Mouse (Mus musculus) lung, postnatal 0 days (tissue): ENCODE data around the gene G6pc2. TPM values are rescaled to one million over a fixed set of nuclear protein-coding genes. Genes with fewer than 3 reads are reported as not detected.

Experiments
- ATAC-seq: fragments of 200-750 bp; cut with Nextera tagmentation; 2 replicates; pipeline ENCODE4 v1.8.0; 2017; ENCODE audit warnings: moderate library complexity
- DNase-seq: peaks from one replicate; pipeline ENCODE4 v3.0.0-alpha.2; 2016; ENCODE audit warnings: low spot score
- H3K27ac ChIP-seq: fragments of 300-500 bp; sonication (generic); 2 replicates; pipeline ENCODE4 v1.5.1; 2014; ENCODE audit warnings: antibody characterized with exemption, mild to moderate bottlenecking, low read length, mixed read lengths
- H3K27me3 ChIP-seq: fragments of 300-500 bp; sonication (generic); replicated peaks from 2 replicates; pipeline ENCODE4 v1.6.1; 2014; ENCODE audit warnings: low read length, mixed read lengths; ENCODE audit not compliant: insufficient read depth
- H3K36me3 ChIP-seq: fragments of 300-500 bp; sonication (generic); 2 replicates; pipeline ENCODE4 v1.6.1; 2014; ENCODE audit warnings: low read length, mixed read lengths; ENCODE audit not compliant: insufficient read depth
- H3K4me1 ChIP-seq: fragments of 300-500 bp; sonication (generic); 2 replicates; pipeline ENCODE4 v1.6.1; 2014; ENCODE audit warnings: antibody characterized with exemption, low read depth, low read length, mixed read lengths; ENCODE audit not compliant: insufficient read depth
- H3K4me2 ChIP-seq: fragments of 300-500 bp; sonication (generic); replicated peaks from 2 replicates; pipeline ENCODE4 v1.6.1; 2014; ENCODE audit warnings: low read depth, mild to moderate bottlenecking, low read length, moderate library complexity, mixed read lengths
- H3K4me3 ChIP-seq: fragments of 300-500 bp; sonication (generic); 2 replicates; pipeline ENCODE4 v1.5.1; 2014; ENCODE audit warnings: low read depth, low read length
- H3K9ac ChIP-seq: fragments of 300-500 bp; sonication (generic); replicated peaks from 2 replicates; pipeline ENCODE4 v1.6.1; 2014; ENCODE audit warnings: low read depth, mild to moderate bottlenecking
- H3K9me3 ChIP-seq: fragments of 300-500 bp; sonication (generic); 2 replicates; pipeline ENCODE4 v1.6.1; 2016; ENCODE audit warnings: low read length, mixed read lengths
- CTCF ChIP-seq: IDR thresholded peaks from 2 replicates; pipeline ENCODE4 v1.5.1; 2016; ENCODE audit warnings: antibody characterized with exemption, mild to moderate bottlenecking
- EP300 ChIP-seq: IDR thresholded peaks from 2 replicates; pipeline ENCODE4 v1.6.1; 2016; ENCODE audit warnings: antibody characterized with exemption, mild to moderate bottlenecking, control low read depth
- WGBS: fragments of 180-500 bp; shearing (Covaris S2); extraction: QIAGEN DNeasy Blood & Tissue Kit; methylation state at CpG from one replicate; pipeline ENCODE4 v1.1.7; 2014; 5-methylcytosine and 5-hydroxymethylcytosine counted together
- polyA plus RNA-seq: library from polyadenylated mRNA; unstranded; fragments of >200 nt; fragmentation: Nextera tagmentation; extraction: Ambion mirVana; gene quantifications from 2 replicates; pipeline ENCODE4 v1.2.1, GENCODE M21; 2015

Gene G6pc2
- polyA plus RNA-seq, 1 experiment from 2014 or later = not detected

DNA sequence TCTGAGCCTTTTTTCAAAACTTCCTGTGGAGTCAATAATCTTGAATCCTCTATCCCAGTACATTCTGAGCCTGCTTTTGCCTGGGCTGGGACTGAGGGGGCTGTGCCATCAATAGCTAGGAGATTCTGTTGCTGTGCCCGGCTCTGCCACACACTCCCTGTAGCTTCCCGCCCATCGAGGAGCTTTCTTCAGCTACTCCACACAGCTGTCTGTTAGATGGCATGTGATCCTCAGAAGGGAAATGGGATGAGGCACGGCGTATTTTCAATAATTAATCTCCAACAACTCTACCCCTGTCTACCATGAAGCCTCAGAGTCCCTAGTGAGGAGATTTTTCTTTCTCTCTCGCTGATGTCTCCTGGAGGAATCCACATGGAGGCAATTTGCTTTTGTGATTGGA is 17.8 kb downstream of the G6pc2 start:
- no peaks in the 10 kb centered on the region for H3K27me3 ChIP-seq
- no peak overlapping the region for H3K4me2 ChIP-seq
- H3K4me1 ChIP-seq = no peaks in the 10 kb centered on the region
- no peak for ATAC-seq
- H3K9ac ChIP-seq = no peak overlapping the region
- no peaks in the 10 kb centered on the region for H3K9me3 ChIP-seq
- 77% methylated on average over 6 of the region's 6 CpGs for WGBS
- DNase-seq = no peak
- no peaks in the 10 kb centered on the region for H3K36me3 ChIP-seq
- no peak for TF ChIP-seq CTCF
- TF ChIP-seq EP300 = no peak
- H3K4me3 ChIP-seq = no peak overlapping the region
- H3K27ac ChIP-seq = no peak overlapping the region

DNA sequence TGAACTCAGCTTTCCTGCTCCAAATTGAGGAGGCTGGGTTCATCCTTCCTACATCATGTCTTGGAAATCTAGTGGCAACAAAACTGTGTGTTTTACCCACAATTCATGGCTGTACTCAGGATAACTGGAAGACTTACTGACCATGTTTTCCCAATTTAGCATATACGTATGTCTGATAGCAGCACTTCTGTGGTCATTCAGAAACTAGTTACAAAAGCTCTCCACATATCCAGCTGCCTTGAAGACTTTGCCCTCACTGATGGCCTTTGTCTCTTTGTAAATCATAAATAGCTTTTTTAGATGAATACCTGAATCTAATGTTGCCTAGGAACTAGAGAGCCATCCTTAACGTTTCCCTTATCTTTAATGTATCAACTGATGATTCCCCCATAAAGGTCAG is 19.3 kb downstream of the G6pc2 start:
- no peaks in the 10 kb centered on the region for H3K9me3 ChIP-seq
- TF ChIP-seq EP300 = no peak
- TF ChIP-seq CTCF = no peak
- H3K27me3 ChIP-seq = no peaks in the 10 kb centered on the region
- no peak overlapping the region for H3K27ac ChIP-seq
- 69% methylated on average over 2 of the region's 2 CpGs for WGBS
- no peak overlapping the region for H3K4me2 ChIP-seq
- DNase-seq = no peak
- H3K9ac ChIP-seq = no peak overlapping the region
- ATAC-seq = no peak
- H3K36me3 ChIP-seq = no peaks in the 10 kb centered on the region
- H3K4me3 ChIP-seq = no peak overlapping the region
- no peaks in the 10 kb centered on the region for H3K4me1 ChIP-seq

DNA sequence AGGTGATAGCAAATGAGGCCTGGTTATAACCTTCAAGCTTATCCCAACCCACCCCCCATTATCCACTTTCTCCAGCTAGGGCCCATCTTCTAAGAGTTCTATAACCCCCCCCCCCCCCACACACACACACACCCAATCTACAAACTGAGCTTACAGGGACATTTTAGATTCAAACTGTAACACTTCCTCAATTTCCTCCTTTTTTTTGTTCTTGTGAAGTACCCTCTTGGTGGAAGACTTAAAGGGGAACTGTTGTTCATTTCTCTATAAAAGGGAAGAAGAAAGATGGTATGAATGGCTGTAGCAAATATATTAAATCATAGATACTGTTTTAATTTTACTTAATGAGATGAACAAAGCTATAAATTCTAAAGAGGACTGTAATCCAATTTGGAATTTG is 21.2 kb downstream of the G6pc2 start:
- no peak for DNase-seq

DNA sequence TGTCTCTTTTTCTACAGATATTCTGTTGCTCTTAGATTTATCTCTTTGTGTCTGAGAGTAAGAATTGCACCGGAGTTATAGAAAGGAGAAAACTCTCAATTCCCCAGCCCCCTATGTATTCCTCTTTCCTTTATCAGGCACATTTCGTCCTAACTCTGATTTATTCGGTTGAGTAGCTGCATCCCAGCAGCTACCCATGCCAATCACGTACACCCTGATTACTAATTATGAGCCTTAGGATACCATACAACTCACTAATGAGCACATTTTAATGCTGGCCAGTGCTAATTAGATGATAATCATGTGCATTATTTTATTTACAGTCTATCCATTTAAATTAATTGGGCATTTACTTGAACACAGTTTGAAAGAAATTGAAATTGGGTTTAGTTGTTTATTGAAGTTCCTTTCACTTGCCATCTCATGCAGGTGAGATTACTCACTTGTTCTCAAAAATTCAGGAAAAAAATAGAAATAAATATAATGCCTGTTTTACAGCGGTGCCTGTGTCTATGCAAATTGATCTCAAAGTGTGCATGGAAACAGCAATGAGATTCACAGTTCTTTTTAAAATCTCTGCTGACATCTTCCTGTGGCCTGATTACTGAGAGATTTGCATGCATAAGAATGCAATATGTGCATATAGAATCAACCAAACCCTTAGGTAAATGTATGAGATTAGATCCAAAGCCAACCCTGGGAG is 24.3 kb downstream of the G6pc2 start:
- TF ChIP-seq EP300 (no peak), CTCF (no peak)
- ATAC-seq (no peak), DNase-seq (no peak)
- 86% methylated on average over 5 of the region's 5 CpGs for WGBS
- Histone ChIP-seq H3K9me3 (no peaks in the 10 kb centered on the region), H3K27me3 (no peaks in the 10 kb centered on the region), H3K4me1 (no peaks in the 10 kb centered on the region), H3K27ac (no peak overlapping the region), H3K4me3 (no peak overlapping the region), H3K36me3 (no peaks in the 10 kb centered on the region), H3K4me2 (no peak overlapping the region), H3K9ac (no peak overlapping the region)

More for the DNA sequence above, 21.2 kb downstream of the G6pc2 start:
- Histone ChIP-seq H3K27ac (no peak overlapping the region), H3K4me1 (no peaks in the 10 kb centered on the region), H3K27me3 (no peaks in the 10 kb centered on the region), H3K9me3 (no peaks in the 10 kb centered on the region), H3K9ac (no peak overlapping the region), H3K4me2 (no peak overlapping the region), H3K36me3 (no peaks in the 10 kb centered on the region), H3K4me3 (no peak overlapping the region)
- no peak for TF ChIP-seq CTCF
- TF ChIP-seq EP300 = no peak
- no peak for ATAC-seq

DNA sequence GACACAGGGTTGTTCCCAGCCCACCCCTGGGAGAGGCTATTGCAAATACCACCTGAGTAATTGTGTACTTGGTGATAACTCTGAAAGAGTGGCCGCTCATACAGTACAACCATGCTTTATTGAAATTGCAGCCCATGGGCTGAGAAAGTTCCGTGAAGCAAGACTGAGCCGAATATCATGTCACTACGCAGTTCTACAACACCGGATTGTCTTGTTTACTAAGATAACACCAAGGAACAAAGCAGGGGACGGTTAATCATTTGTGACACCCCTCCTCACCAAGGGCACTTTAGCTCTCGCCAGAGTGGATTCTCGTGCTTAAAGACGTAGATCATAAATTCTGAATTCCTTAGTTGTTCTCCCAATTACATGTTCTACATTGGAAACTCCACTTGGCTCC is 28.4 kb downstream of the G6pc2 start:
- Histone ChIP-seq H3K9me3 (no peaks in the 10 kb centered on the region), H3K4me2 (no peak overlapping the region), H3K36me3 (no peaks in the 10 kb centered on the region), H3K4me3 (no peak overlapping the region), H3K27ac (no peak overlapping the region), H3K4me1 (no peaks in the 10 kb centered on the region), H3K9ac (no peak overlapping the region), H3K27me3 (no peaks in the 10 kb centered on the region)
- TF ChIP-seq EP300 = no peak
- TF ChIP-seq CTCF = no peak
- DNase-seq (no peak), ATAC-seq (no peak)
- 57% methylated on average over 9 of the region's 9 CpGs for WGBS

DNA sequence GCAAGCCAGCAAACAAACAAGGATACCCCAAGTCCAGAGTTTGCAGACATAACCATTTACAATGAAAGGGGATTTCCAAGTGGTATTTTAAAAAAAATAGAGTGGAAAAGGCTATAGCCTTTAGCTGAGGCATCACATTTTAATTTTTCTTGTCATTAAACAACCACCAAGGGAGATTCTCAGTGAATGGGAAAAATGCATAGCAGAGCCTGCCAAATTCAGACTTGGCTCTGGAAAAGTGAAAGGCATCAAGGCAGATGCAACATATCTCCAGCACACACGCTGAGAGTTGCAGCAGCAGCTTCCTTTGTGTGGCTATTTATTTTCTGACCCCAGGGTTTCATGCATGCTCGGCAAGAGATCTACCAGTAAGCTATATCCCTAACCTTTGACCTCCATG is 34.1 kb downstream of the G6pc2 start:
- no peak overlapping the region for H3K4me3 ChIP-seq
- no peak overlapping the region for H3K4me2 ChIP-seq
- DNase-seq (peak; percentile 80), ATAC-seq (peak; percentile 66)
- H3K27ac ChIP-seq = no peak overlapping the region
- no peak overlapping the region for H3K9ac ChIP-seq
- H3K4me1 ChIP-seq = no peaks in the 10 kb centered on the region
- no peaks in the 10 kb centered on the region for H3K27me3 ChIP-seq
- H3K9me3 ChIP-seq = no peaks in the 10 kb centered on the region
- WGBS = 35% methylated on average over 2 of the region's 2 CpGs
- no peak for TF ChIP-seq EP300
- no peak for TF ChIP-seq CTCF
- no peaks in the 10 kb centered on the region for H3K36me3 ChIP-seq

DNA sequence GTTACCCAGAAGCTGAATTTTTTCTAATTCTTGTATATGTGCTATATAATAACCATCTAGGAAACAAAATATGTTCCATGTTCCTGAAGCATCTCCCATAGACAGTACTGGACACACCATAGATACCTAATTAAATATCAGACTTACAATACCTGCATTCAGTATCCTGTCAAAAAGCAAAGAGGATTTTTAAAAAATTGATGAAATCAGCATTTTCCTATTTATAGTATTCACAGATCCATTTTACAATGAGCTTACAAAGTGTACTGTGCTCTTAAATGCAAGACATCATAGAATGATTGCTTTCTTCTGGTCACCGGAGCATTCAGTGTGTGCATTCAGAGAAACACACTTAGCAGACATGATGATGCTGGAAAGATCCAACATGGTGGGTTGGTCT is 36.2 kb downstream of the G6pc2 start:
- Histone ChIP-seq H3K9ac (no peak overlapping the region), H3K27me3 (no peaks in the 10 kb centered on the region), H3K9me3 (no peaks in the 10 kb centered on the region), H3K27ac (no peak overlapping the region), H3K36me3 (no peaks in the 10 kb centered on the region), H3K4me1 (no peaks in the 10 kb centered on the region), H3K4me3 (no peak overlapping the region), H3K4me2 (no peak overlapping the region)
- WGBS = 97% methylated on average over 1 of the region's 1 CpGs
- TF ChIP-seq CTCF (no peak), EP300 (no peak)
- no peak for DNase-seq
- no peak for ATAC-seq
